Mouse (Mus musculus): Measurements from ENCODE around the gene Rhox2e.
"Not testable (repeated sequence)": the region's sequence is repeated elsewhere in the genome, so short reads cannot be mapped to it uniquely, and the experiment has no call there.

The Rhox2e gene

GRCm38 (mm10) chrX:37530152-37530551 lies at the start of gene Rhox2e:
Rhox2e (plus strand) TSS chrX:37530452.
- DNase-seq, result not testable (repeated sequence)

- not testable (repeated sequence) for DNase-seq
Observed at GRCm38 (mm10) chrX:37514059-37514458, 16.2 kb upstream of the Rhox2e start, which contains the start of gene Rhox4d. Rhox4d (plus strand) TSS chrX:37514359.

GRCm38 (mm10) chrX:37541719-37542118 lies 11.5 kb downstream of the Rhox2e start, which contains the start of gene Rhox3e:
Rhox3e (plus strand) TSS chrX:37542019.
- DNase-seq, result not testable (repeated sequence)

- not testable (repeated sequence) for DNase-seq
Observed at GRCm38 (mm10) chrX:37557112-37557511, 26.9 kb downstream of the Rhox2e start, which contains the start of gene Rhox4e. Rhox4e (plus strand) TSS chrX:37557412.

- DNase-seq, result not testable (repeated sequence)
Observed at GRCm38 (mm10) chrX:37571105-37571504, 40.9 kb downstream of the Rhox2e start, which contains the start of gene Rhox2f. Rhox2f (plus strand) TSS chrX:37571405.

GRCm38 (mm10) chrX:37572638-37573037 lies 42.4 kb downstream of the Rhox2e start:
- not testable (repeated sequence) for DNase-seq

- not testable (repeated sequence) for DNase-seq
Observed at GRCm38 (mm10) chrX:37580692-37581091, 50.4 kb downstream of the Rhox2e start, which contains the start of gene Rhox3f. Rhox3f (plus strand) TSS chrX:37580992.

Data from cerebellum, adult 18-20 months (tissue).